Mouse (Mus musculus) limb, embryonic 10.5 days (tissue): Measurements from ENCODE around the gene Lrrc8a. TPM values are rescaled to one million over a fixed set of nuclear protein-coding genes. Genes with fewer than 3 reads are reported as not detected.
A peak's percentile ranks its signal among the peaks of the same experiment; 100 is the strongest.

ENCODE experiments used
- DNase-seq: peaks from one replicate; pipeline ENCODE4 v3.0.0-alpha.2; 2017; ENCODE audit warnings: low spot score
- H3K27ac ChIP-seq: fragments of 300-500 bp; sonication (generic); 2 replicates; pipeline ENCODE4 v1.5.1; 2016; ENCODE audit warnings: mild to moderate bottlenecking
- H3K27me3 ChIP-seq: fragments of 300-500 bp; sonication (generic); 2 replicates; pipeline ENCODE4 v1.6.1; 2016; ENCODE audit warnings: low read depth, mild to moderate bottlenecking; ENCODE audit not compliant: poor library complexity, severe bottlenecking
- H3K36me3 ChIP-seq: fragments of 300-500 bp; sonication (generic); 2 replicates; pipeline ENCODE4 v1.6.1; 2016; ENCODE audit warnings: mild to moderate bottlenecking, moderate library complexity
- H3K4me1 ChIP-seq: fragments of 300-500 bp; sonication (generic); 2 replicates; pipeline ENCODE4 v1.6.1; 2016
- H3K4me3 ChIP-seq: fragments of 300-500 bp; sonication (generic); 2 replicates; pipeline ENCODE4 v1.5.1; 2016; ENCODE audit warnings: mild to moderate bottlenecking, moderate library complexity
- H3K9me3 ChIP-seq: fragments of 300-500 bp; sonication (generic); replicated peaks from 2 replicates; pipeline ENCODE4 v1.6.1; 2016; ENCODE audit warnings: mild to moderate bottlenecking
- WGBS: fragments of 180-500 bp; shearing (Covaris S2); methylation state at CpG from one replicate; pipeline ENCODE4 v1.1.7; 2016; 5-methylcytosine and 5-hydroxymethylcytosine counted together
- polyA plus RNA-seq: library from polyadenylated mRNA; unstranded; fragments of >200 nt; fragmentation: Nextera tagmentation; extraction: Ambion mirVana; gene quantifications from 2 replicates; pipeline ENCODE4 v1.2.1, GENCODE M21; 2016

The Lrrc8a gene
- polyA plus RNA-seq, 1 experiment from 2014 or later: 46.0 TPM

DNA sequence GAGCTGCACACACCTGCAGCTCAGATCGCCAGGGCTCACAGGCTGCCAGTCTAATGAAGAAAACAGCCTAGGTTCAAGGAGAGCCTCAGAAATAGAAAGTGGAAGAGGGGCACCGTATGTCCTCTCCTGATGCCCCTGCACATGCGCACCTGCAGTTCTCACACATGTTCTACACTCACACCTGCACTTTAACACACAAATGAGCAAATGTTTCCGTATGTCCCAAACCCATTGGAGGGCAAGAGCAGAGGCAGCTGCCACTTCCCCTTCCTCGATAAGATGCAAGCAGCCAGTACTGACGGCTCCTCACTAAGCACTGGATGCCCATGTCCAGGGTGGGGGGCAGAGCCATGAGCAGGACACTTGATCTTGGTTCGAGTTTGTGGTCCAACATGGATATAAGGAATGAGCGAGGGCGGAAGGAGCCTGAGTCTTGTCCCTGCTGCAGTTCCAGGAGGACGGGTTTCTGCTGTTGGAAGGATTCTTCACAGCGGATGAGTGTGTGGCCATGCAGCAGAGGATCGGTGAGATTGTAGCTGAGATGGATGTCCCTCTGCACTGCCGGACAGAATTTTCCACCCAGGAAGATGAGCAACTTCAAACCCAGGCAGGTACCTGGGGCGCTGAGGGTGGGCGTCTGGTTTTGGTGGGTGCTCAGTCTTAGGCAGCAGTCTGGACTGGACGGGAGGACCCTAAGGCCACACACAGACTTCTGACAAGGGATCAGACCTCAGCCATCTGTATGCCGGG, 31.9 kb downstream of the Lrrc8a start:
- WGBS: 89% methylated on average over 17 of the region's 17 CpGs
- peaks cover 18% of the 10 kb centered on the region for H3K36me3 ChIP-seq
- no peak for DNase-seq
- peaks cover 37% of the 10 kb centered on the region for H3K4me1 ChIP-seq
- no peak overlapping the region for H3K27ac ChIP-seq
- no peaks in the 10 kb centered on the region for H3K9me3 ChIP-seq
- no peaks in the 10 kb centered on the region for H3K27me3 ChIP-seq
- no peak overlapping the region for H3K4me3 ChIP-seq

DNA sequence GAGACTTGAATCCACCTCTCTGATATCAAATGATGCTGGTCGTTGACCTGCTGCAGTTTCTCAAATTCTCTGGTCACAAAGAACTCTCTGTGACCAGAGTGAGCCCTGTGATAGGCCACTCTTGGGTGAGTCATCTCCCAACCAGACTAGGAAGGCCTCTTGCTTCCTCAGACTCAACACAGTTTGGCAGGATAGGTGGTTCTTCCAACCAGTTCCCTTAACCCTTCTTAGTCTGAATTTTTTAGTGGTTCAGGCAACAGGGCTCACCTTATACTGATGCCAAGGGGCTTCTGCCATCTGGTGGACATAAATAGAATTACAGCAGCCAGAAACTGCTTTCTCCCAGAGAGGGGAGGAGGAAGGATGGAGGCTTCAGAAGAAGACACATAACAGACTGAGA, 32.6 kb downstream of the Lrrc8a start:
- DNase-seq: peak; percentile 47
- 66% methylated on average over 1 of the region's 1 CpGs for WGBS
- H3K27ac ChIP-seq: no peak overlapping the region
- no peak overlapping the region for H3K4me3 ChIP-seq
- peaks cover 11% of the 10 kb centered on the region for H3K36me3 ChIP-seq
- H3K4me1 ChIP-seq: peaks cover 29% of the 10 kb centered on the region
- H3K27me3 ChIP-seq: no peaks in the 10 kb centered on the region
- H3K9me3 ChIP-seq: no peaks in the 10 kb centered on the region

DNA sequence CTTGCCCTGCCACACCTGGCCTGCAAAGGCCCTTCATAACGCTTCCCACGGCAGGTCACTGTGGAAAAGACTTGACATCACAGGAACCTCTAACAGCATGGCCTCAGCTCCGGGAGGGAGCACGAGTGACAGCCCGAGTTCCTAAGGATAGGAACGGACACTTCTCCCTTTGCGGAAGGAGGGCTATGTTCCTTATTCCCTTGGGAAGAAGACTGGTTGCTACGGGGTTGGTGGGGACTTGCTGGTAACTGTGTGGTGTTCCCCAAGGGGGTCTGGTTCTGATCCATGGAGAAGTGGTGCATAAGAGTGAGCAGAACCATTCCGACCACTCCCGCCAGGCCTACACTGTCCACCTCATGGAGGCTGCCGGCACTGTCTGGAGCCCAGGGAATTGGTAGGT, 43.2 kb downstream of the Lrrc8a start, which contains the start of gene Gm28038:
Gm28038 (plus strand) TSS at position 301 of the 400 bp plus-strand sequence.
- peaks cover 14% of the 10 kb centered on the region; the same call in 1 of the 2 replicates for H3K36me3 ChIP-seq
- no peaks in the 10 kb centered on the region for H3K9me3 ChIP-seq
- no peaks in the 10 kb centered on the region for H3K27me3 ChIP-seq
- WGBS: 92% methylated on average over 11 of the region's 11 CpGs
- no peak within 1 kb of the TSS for H3K4me3 ChIP-seq
- no peak for DNase-seq
- no peak within 1 kb of the TSS for H3K27ac ChIP-seq
- peaks cover 11% of the 10 kb centered on the region for H3K4me1 ChIP-seq

GRCm38 (mm10) chr2:30281651-30282050, 44.1 kb downstream of the Lrrc8a start:
- peaks cover 14% of the 10 kb centered on the region; the same call in 1 of the 2 replicates for H3K36me3 ChIP-seq
- 84% methylated on average over 3 of the region's 3 CpGs for WGBS
- DNase-seq: no peak
- H3K27me3 ChIP-seq: no peaks in the 10 kb centered on the region
- H3K4me3 ChIP-seq: no peak overlapping the region
- H3K9me3 ChIP-seq: no peaks in the 10 kb centered on the region
- no peak overlapping the region for H3K27ac ChIP-seq
- H3K4me1 ChIP-seq: peaks cover 12% of the 10 kb centered on the region

- WGBS: 94% methylated on average over 2 of the region's 2 CpGs
- H3K9me3 ChIP-seq: no peaks in the 10 kb centered on the region
- H3K27me3 ChIP-seq: no peaks in the 10 kb centered on the region
- DNase-seq: no peak
- peaks cover 22% of the 10 kb centered on the region for H3K4me1 ChIP-seq
- H3K27ac ChIP-seq: no peak overlapping the region
- peaks cover 18% of the 10 kb centered on the region for H3K36me3 ChIP-seq
- no peak overlapping the region for H3K4me3 ChIP-seq
Measured at GRCm38 (mm10) chr2:30283193-30283592, 45.7 kb downstream of the Lrrc8a start.

GRCm38 (mm10) chr2:30285004-30285403, 47.5 kb downstream of the Lrrc8a start:
- no peak for DNase-seq
- Histone ChIP-seq H3K9me3 (no peaks in the 10 kb centered on the region), H3K27ac (no peak overlapping the region), H3K4me3 (peak overlapping the region; percentile 77), H3K4me1 (peaks cover 22% of the 10 kb centered on the region), H3K36me3 (peaks cover 33% of the 10 kb centered on the region), H3K27me3 (no peaks in the 10 kb centered on the region)
- 94% methylated on average over 5 of the region's 5 CpGs for WGBS

DNA sequence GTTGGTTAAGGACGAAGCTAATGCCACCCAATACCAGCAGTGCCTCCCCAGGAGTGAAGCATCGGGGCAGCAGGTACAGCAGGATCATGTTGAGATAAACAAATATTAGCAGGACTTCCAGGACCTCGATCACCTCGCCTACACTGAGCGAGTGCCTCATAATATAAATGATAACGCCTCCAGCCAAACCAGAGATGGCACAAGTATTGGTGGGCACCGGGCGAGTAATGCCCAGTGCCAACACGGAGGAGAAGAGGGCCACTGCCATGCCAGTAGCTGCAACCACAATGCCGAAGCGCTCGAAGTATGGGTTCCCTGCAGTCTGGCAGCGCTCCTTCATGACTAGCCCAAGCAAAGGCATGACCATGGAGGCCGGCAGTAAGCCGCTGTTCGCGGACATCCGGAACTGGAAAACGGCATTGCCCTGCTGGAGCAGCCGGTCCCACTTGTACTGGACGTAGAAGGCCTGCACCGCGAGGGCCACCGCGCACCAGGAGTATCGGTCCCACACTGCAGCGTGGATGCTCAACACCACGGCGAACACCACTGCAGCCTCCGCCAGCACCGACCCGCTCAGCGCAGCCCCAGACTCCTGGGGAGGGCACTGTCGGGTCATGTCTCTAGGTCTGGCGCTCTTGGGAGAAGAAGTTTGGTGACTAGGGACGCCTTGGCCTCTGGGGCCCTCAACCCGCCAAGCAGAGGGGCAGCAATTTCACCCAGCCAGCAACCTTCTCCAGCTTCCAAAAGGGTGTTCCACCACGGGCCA, 48.1 kb downstream of the Lrrc8a start:
- peak overlapping the region; percentile 77 for H3K4me3 ChIP-seq
- peaks cover 39% of the 10 kb centered on the region for H3K36me3 ChIP-seq
- 16% methylated on average over 38 of the region's 38 CpGs for WGBS
- peak overlapping the region; percentile 92 for H3K27ac ChIP-seq
- peaks cover 22% of the 10 kb centered on the region for H3K4me1 ChIP-seq
- no peaks in the 10 kb centered on the region for H3K27me3 ChIP-seq
- DNase-seq: no peak
- H3K9me3 ChIP-seq: no peaks in the 10 kb centered on the region

DNA sequence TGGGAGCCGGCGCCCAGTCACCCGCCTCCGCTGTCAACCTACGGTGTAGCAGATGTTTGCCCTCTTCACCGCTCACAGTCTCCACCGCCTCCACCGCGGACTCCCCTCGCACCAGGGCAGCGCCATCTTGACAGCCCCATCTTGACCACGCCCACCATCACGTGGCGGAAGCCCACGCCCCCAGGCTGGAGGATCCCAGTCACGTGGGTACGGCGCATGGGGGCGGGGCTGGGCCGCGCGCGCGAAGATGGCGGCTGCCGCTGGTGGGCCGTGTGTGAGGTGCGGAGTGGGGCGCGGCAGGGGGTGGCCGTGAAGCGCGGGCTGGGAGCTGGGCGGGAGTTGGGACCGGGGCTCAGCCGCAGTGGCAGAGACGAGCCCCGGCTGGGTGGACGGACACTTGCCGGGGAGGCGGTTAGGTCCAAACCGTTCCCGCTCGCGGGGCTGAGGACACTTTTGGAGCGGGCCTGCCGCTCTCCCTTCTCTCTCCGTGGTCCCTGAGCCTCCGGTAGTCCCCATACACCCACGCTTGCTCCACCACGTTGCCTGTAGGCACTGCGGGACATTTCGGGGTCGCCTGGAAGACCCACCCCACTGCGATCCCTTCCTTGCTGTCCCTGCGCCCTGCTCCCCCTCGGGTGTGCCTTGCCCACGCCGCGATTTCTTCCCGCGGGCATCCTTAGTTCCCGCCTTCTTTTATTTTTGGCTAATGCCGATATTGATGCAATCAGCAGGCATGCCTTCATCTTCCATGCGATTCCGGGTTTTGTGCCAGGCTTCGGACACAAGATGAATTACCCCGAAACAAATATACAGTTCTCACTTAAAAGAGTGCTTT, 48.9 kb downstream of the Lrrc8a start, which contains the start of the genes Dolk and Nup188:
Dolk (minus strand) TSS at position 143 of the 835 bp plus-strand sequence.
Nup188 (plus strand) TSS at position 206 of the 835 bp plus-strand sequence.
- Histone ChIP-seq H3K27me3 (no peaks in the 10 kb centered on the region), H3K27ac (peak within 1 kb of the TSS; percentile 92), H3K9me3 (no peaks in the 10 kb centered on the region), H3K4me1 (peaks cover 22% of the 10 kb centered on the region), H3K36me3 (peaks cover 46% of the 10 kb centered on the region), H3K4me3 (peak within 1 kb of the TSS; percentile 77)
- DNase-seq: peak; percentile 100
- WGBS: under 1% methylated on average over 68 of the region's 68 CpGs

GRCm38 (mm10) chr2:30287027-30287373, 49.5 kb downstream of the Lrrc8a start:
- WGBS: under 1% methylated on average over 10 of the region's 10 CpGs

DNA sequence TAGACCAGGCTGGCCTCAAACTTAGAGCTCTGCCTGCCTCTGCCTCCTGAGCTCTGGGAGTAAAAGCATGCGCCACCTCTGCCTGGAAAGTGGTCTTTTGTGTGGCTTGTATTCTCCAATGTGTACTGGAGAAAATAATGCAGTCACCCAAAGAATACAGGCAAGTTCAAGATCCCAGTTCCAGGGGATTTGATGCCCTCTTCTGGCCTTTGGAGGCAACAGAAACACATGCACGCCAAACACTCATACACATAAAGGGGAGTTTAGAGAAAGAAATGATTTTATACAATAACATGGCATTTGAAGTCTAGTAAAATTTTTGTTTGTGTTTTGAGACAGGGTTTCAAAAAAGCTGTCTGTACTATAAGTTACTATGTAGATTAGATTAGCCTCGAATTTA, 62.0 kb downstream of the Lrrc8a start:
- H3K36me3 ChIP-seq: peaks cover 93% of the 10 kb centered on the region

More at GRCm38 (mm10) chr2:30287027-30287373, 49.5 kb downstream of the Lrrc8a start:
- Histone ChIP-seq H3K27ac (peak overlapping the region; percentile 92), H3K9me3 (no peaks in the 10 kb centered on the region), H3K27me3 (no peaks in the 10 kb centered on the region), H3K4me3 (peak overlapping the region; percentile 77), H3K4me1 (peaks cover 22% of the 10 kb centered on the region), H3K36me3 (peaks cover 52% of the 10 kb centered on the region)
- peak; percentile 52 for DNase-seq

DNA sequence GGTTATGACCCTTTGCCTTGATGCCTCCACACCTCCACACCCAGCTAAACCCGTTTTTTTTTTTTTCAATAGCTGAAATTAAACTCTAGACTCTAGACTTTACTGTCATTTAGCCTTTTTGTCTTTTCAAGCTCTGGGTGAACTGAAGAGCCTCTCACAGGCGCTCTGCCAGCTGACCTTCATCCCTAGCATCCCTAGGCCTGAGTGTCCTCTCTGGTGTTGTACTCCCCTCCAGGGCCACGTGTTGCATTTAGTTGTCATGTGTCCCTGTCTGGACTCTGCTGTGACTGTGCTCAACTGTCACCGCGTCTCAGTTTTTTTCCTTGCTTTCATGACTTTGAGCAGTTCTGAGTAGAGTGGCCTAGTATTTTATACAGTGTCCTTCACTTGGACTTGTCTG, 62.5 kb downstream of the Lrrc8a start:
- Histone ChIP-seq H3K9me3 (no peaks in the 10 kb centered on the region), H3K27ac (no peak overlapping the region), H3K4me1 (no peaks in the 10 kb centered on the region), H3K4me3 (no peak overlapping the region), H3K36me3 (peaks cover 97% of the 10 kb centered on the region), H3K27me3 (no peaks in the 10 kb centered on the region)
- no peak for DNase-seq
- 93% methylated on average over 5 of the region's 5 CpGs for WGBS

More for the DNA sequence above, 62.0 kb downstream of the Lrrc8a start:
- Histone ChIP-seq H3K4me3 (no peak overlapping the region), H3K27me3 (no peaks in the 10 kb centered on the region), H3K27ac (no peak overlapping the region), H3K4me1 (no peaks in the 10 kb centered on the region), H3K9me3 (no peaks in the 10 kb centered on the region)
- DNase-seq: no peak
- 86% methylated on average over 3 of the region's 3 CpGs for WGBS

- no peak for DNase-seq
- Histone ChIP-seq H3K27me3 (no peaks in the 10 kb centered on the region), H3K4me1 (no peaks in the 10 kb centered on the region), H3K9me3 (no peaks in the 10 kb centered on the region), H3K27ac (no peak overlapping the region), H3K36me3 (peaks cover 100% of the 10 kb centered on the region), H3K4me3 (no peak overlapping the region)
- 97% methylated on average over 7 of the region's 7 CpGs for WGBS
Measured at GRCm38 (mm10) chr2:30306087-30306486, 68.6 kb downstream of the Lrrc8a start.
